Mouse (Mus musculus) lung, postnatal 0 days (tissue): ENCODE results near the gene Pus3. TPM values are rescaled to one million over a fixed set of nuclear protein-coding genes. Genes with fewer than 3 reads are reported as not detected.

Source experiments
- ATAC-seq: fragments of 200-750 bp; cut with Nextera tagmentation; 2 replicates; pipeline ENCODE4 v1.8.0; 2017; ENCODE audit warnings: moderate library complexity
- DNase-seq: peaks from one replicate; pipeline ENCODE4 v3.0.0-alpha.2; 2016; ENCODE audit warnings: low spot score
- H3K27ac ChIP-seq: fragments of 300-500 bp; sonication (generic); 2 replicates; pipeline ENCODE4 v1.5.1; 2014; ENCODE audit warnings: antibody characterized with exemption, mild to moderate bottlenecking, low read length, mixed read lengths
- H3K27me3 ChIP-seq: fragments of 300-500 bp; sonication (generic); replicated peaks from 2 replicates; pipeline ENCODE4 v1.6.1; 2014; ENCODE audit warnings: low read length, mixed read lengths; ENCODE audit not compliant: insufficient read depth
- H3K36me3 ChIP-seq: fragments of 300-500 bp; sonication (generic); 2 replicates; pipeline ENCODE4 v1.6.1; 2014; ENCODE audit warnings: low read length, mixed read lengths; ENCODE audit not compliant: insufficient read depth
- H3K4me1 ChIP-seq: fragments of 300-500 bp; sonication (generic); 2 replicates; pipeline ENCODE4 v1.6.1; 2014; ENCODE audit warnings: antibody characterized with exemption, low read depth, low read length, mixed read lengths; ENCODE audit not compliant: insufficient read depth
- H3K4me2 ChIP-seq: fragments of 300-500 bp; sonication (generic); replicated peaks from 2 replicates; pipeline ENCODE4 v1.6.1; 2014; ENCODE audit warnings: low read depth, mild to moderate bottlenecking, low read length, moderate library complexity, mixed read lengths
- H3K4me3 ChIP-seq: fragments of 300-500 bp; sonication (generic); 2 replicates; pipeline ENCODE4 v1.5.1; 2014; ENCODE audit warnings: low read depth, low read length
- H3K9ac ChIP-seq: fragments of 300-500 bp; sonication (generic); replicated peaks from 2 replicates; pipeline ENCODE4 v1.6.1; 2014; ENCODE audit warnings: low read depth, mild to moderate bottlenecking
- H3K9me3 ChIP-seq: fragments of 300-500 bp; sonication (generic); 2 replicates; pipeline ENCODE4 v1.6.1; 2016; ENCODE audit warnings: low read length, mixed read lengths
- CTCF ChIP-seq: IDR thresholded peaks from 2 replicates; pipeline ENCODE4 v1.5.1; 2016; ENCODE audit warnings: antibody characterized with exemption, mild to moderate bottlenecking
- EP300 ChIP-seq: IDR thresholded peaks from 2 replicates; pipeline ENCODE4 v1.6.1; 2016; ENCODE audit warnings: antibody characterized with exemption, mild to moderate bottlenecking, control low read depth
- WGBS: fragments of 180-500 bp; shearing (Covaris S2); extraction: QIAGEN DNeasy Blood & Tissue Kit; methylation state at CpG from one replicate; pipeline ENCODE4 v1.1.7; 2014; 5-methylcytosine and 5-hydroxymethylcytosine counted together
- polyA plus RNA-seq: library from polyadenylated mRNA; unstranded; fragments of >200 nt; fragmentation: Nextera tagmentation; extraction: Ambion mirVana; gene quantifications from 2 replicates; pipeline ENCODE4 v1.2.1, GENCODE M21; 2015

Gene Pus3
- polyA plus RNA-seq, 1 experiment from 2014 or later, result 7.3 TPM

DNA sequence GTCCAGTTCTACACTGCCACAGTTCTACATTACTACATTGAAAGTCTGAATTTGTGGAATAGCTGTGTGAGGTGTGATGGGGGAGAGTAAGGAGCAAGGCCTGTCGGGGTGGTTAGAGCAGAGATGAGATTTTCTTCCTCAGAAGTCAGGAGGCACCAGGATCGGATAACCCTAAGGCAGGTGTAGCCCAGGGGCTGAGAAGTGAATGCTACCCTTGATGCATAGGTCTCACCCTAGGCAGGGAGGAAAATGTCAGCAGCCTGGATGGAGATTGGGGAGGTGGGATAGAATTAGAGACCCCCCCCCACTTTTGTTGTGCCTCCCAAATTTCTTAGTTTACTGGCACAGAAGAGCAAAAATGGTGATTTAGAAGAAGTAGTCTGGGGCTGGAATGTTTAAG, 36.2 kb upstream of the Pus3 start:
- no peaks in the 10 kb centered on the region for H3K9me3 ChIP-seq
- no peaks in the 10 kb centered on the region for H3K36me3 ChIP-seq
- H3K9ac ChIP-seq, result no peak overlapping the region
- H3K27ac ChIP-seq, result no peak overlapping the region
- no peaks in the 10 kb centered on the region for H3K4me1 ChIP-seq
- no peak for DNase-seq
- H3K4me3 ChIP-seq, result no peak overlapping the region
- ATAC-seq, result no peak
- H3K27me3 ChIP-seq, result no peaks in the 10 kb centered on the region
- WGBS, result 68% methylated on average over 2 of the region's 2 CpGs
- no peak for TF ChIP-seq CTCF
- TF ChIP-seq EP300, result no peak
- H3K4me2 ChIP-seq, result no peak overlapping the region

DNA sequence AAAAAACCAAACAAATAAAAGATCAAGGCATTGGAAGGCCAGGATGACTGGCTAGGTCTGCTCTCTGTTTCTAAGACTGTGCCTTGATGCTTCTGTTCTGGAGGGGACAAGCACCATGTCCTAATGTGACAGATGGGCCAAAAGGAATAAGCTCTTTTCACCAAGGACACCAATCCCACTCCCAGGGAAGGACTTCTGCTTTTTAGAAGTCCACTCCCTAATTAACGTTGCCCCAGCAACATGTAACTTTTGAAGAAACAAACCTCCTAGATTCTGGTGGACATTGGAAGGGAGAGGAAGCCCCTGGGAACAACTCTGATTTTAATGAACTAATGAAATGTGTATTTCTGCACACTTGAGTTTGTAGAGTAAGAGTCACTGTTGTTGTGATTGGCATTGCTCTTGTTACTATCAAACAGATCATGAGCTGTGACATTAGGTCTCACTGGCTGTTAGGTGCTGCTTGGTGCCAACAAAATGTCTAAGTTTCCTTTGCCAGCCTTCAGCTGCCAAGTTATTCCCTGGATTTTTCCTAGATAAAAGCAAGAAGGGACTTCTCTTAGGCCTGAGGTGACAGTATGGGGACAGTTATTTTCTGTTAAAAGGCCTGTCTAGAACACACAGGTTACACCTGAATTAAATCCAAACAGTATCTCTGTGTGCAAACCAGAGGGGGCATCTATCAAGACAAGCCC, 35.4 kb upstream of the Pus3 start:
- Histone ChIP-seq H3K27me3 (no peaks in the 10 kb centered on the region), H3K4me2 (no peak overlapping the region), H3K9ac (no peak overlapping the region), H3K9me3 (no peaks in the 10 kb centered on the region), H3K4me3 (no peak overlapping the region), H3K36me3 (no peaks in the 10 kb centered on the region), H3K4me1 (no peaks in the 10 kb centered on the region), H3K27ac (no peak overlapping the region)
- TF ChIP-seq EP300 (no peak), CTCF (no peak)
- DNase-seq (peak; percentile 41), ATAC-seq (no peak; the same call in 1 of the 2 replicates)
- WGBS, result 59% methylated on average over 1 of the region's 1 CpGs

- no peak overlapping the region for H3K4me3 ChIP-seq
- H3K4me2 ChIP-seq, result no peak overlapping the region
- H3K9me3 ChIP-seq, result no peaks in the 10 kb centered on the region
- ATAC-seq (peak; percentile 83), DNase-seq (peak; percentile 81)
- no peaks in the 10 kb centered on the region for H3K4me1 ChIP-seq
- H3K9ac ChIP-seq, result no peak overlapping the region
- 26% methylated on average over 5 of the region's 5 CpGs for WGBS
- TF ChIP-seq CTCF (no peak), EP300 (no peak)
- H3K27ac ChIP-seq, result no peak overlapping the region
- H3K36me3 ChIP-seq, result no peaks in the 10 kb centered on the region
- H3K27me3 ChIP-seq, result no peaks in the 10 kb centered on the region
These were observed 34.9 kb upstream of the Pus3 start for GRCm38 (mm10) chr9:35523541-35523940.

GRCm38 (mm10) chr9:35523941-35524411, 34.4 kb upstream of the Pus3 start:
- Histone ChIP-seq H3K4me1 (no peaks in the 10 kb centered on the region), H3K4me2 (no peak overlapping the region), H3K36me3 (no peaks in the 10 kb centered on the region), H3K4me3 (no peak overlapping the region), H3K27ac (no peak overlapping the region), H3K27me3 (no peaks in the 10 kb centered on the region), H3K9me3 (no peaks in the 10 kb centered on the region), H3K9ac (no peak overlapping the region)
- ATAC-seq, result peak; percentile 80
- peak; percentile 79 for DNase-seq
- TF ChIP-seq EP300 (no peak), CTCF (peak; percentile 89)
- WGBS, result 16% methylated on average over 7 of the region's 7 CpGs

- no peak for ATAC-seq
- Histone ChIP-seq H3K4me2 (no peak overlapping the region), H3K9ac (no peak overlapping the region), H3K36me3 (no peaks in the 10 kb centered on the region), H3K27me3 (no peaks in the 10 kb centered on the region), H3K9me3 (no peaks in the 10 kb centered on the region), H3K4me3 (no peak overlapping the region), H3K27ac (no peak overlapping the region), H3K4me1 (no peaks in the 10 kb centered on the region)
- TF ChIP-seq EP300 (no peak), CTCF (no peak)
- 54% methylated on average over 3 of the region's 3 CpGs for WGBS
- no peak for DNase-seq
These were observed 29.3 kb upstream of the Pus3 start for GRCm38 (mm10) chr9:35529141-35529540.

GRCm38 (mm10) chr9:35529796-35530195, 28.6 kb upstream of the Pus3 start:
- H3K4me1 ChIP-seq, result no peaks in the 10 kb centered on the region
- no peak overlapping the region for H3K4me3 ChIP-seq
- H3K27me3 ChIP-seq, result no peaks in the 10 kb centered on the region
- DNase-seq, result no peak
- H3K9me3 ChIP-seq, result no peaks in the 10 kb centered on the region
- no peak overlapping the region for H3K27ac ChIP-seq
- WGBS, result 24% methylated on average over 1 of the region's 1 CpGs
- no peak for ATAC-seq
- H3K36me3 ChIP-seq, result no peaks in the 10 kb centered on the region
- no peak overlapping the region for H3K9ac ChIP-seq
- TF ChIP-seq EP300 (no peak), CTCF (no peak)
- no peak overlapping the region for H3K4me2 ChIP-seq
